11 mouse cellular contexts compared by ENCODE assay signal in the genomic region with DNA sequence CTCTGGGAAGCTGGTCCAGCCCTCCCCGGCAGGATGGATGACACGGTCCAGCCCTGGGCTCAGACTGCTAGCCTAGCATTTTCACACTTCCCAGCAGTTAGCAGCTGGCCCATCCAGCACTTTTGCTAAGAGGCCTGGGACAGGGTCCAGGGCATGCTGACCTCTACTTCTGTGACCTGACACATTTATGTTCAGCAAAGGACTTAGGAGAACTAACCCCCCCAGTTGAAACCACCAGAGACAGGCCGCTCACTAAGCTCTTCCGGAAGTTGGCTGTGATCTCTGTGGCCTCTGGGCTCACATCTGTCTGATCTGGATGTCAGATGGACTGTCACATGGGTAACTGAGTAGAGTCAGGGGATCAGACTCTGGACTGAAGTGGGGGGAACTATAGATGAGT. TPM values are rescaled to one million over a fixed set of nuclear protein-coding genes. Genes with fewer than 3 reads are reported as not detected.
DNase-seq lines count a peak whose midpoint lies in the region; ATAC-seq lines count a peak whose summit lies in the region.
"Had no signal": no experiment of that assay in that cellular context is flagged by ENCODE, and none has a peak within 500 bp of the region (broad histone marks: within the 10 kb centered on the region; RNA-seq: fewer than 3 reads in every experiment).

No protein-coding gene starts in this region.

- peak; percentile 39; the same call in 1 of the 2 replicates for ATAC-seq in lung, embryonic 16.5 days (ENCODE audit: low read depth)
- ATAC-seq in intestine, embryonic 16.5 days: peak; percentile 66
- ATAC-seq in forebrain, embryonic 15.5 days (replicated peaks): no peak
- no peak for ATAC-seq in midbrain, embryonic 11.5 days (ENCODE audit: low FRiP score)

- DNase-seq in heart, adult 9 months (ENCODE audit: low spot score in 2 of 2): peak; percentile 11 to 13
- DNase-seq in heart, embryonic 10.5 days (ENCODE audit: low spot score): no peak
- no peak for DNase-seq in lung, postnatal 36 days
- no peak for DNase-seq in limb, embryonic 10.5 days (ENCODE audit: low spot score)
- no peak for DNase-seq in midbrain, embryonic 11.5 days (ENCODE audit: low spot score, missing footprints)
- DNase-seq: cerebellum, adult 11-12 months; heart, postnatal 36 days had no signal

- no peak overlapping the region for H3K27ac ChIP-seq in heart, embryonic 10.5 days
- H3K27ac ChIP-seq in lung, embryonic 16.5 days (ENCODE audit: low read length): no peak overlapping the region
- no peak overlapping the region; the same call in 1 of the 2 replicates for H3K27ac ChIP-seq in intestine, embryonic 16.5 days (ENCODE audit: low read length)
- peak overlapping the region; percentile 67 for H3K27ac ChIP-seq in limb, embryonic 10.5 days
- H3K27ac ChIP-seq in forebrain, embryonic 15.5 days (replicated peaks): no peak overlapping the region
- no peak overlapping the region for H3K27ac ChIP-seq in midbrain, embryonic 11.5 days (ENCODE audit: low read depth, low read length)
- H3K27ac ChIP-seq: embryonic facial prominence, embryonic 12.5 days had no signal

- no peak overlapping the region for H3K4me3 ChIP-seq in heart, embryonic 10.5 days
- no peak overlapping the region for H3K4me3 ChIP-seq in lung, embryonic 16.5 days (ENCODE audit: low read length)
- H3K4me3 ChIP-seq in intestine, embryonic 16.5 days (ENCODE audit: low read length): no peak overlapping the region
- H3K4me3 ChIP-seq in limb, embryonic 10.5 days: no peak overlapping the region
- H3K4me3 ChIP-seq in forebrain, embryonic 15.5 days: no peak overlapping the region
- no peak overlapping the region for H3K4me3 ChIP-seq in midbrain, embryonic 11.5 days (ENCODE audit: low read depth, low read length)
- H3K4me3 ChIP-seq: embryonic facial prominence, embryonic 12.5 days had no signal

- H3K9me3 ChIP-seq in heart, embryonic 10.5 days: no peaks in the 10 kb centered on the region
- no peaks in the 10 kb centered on the region for H3K9me3 ChIP-seq in lung, embryonic 16.5 days (ENCODE audit: control insufficient read depth, low read length)
- H3K9me3 ChIP-seq in intestine, embryonic 16.5 days (ENCODE audit: control insufficient read depth, low read length): no peaks in the 10 kb centered on the region
- no peaks in the 10 kb centered on the region for H3K9me3 ChIP-seq in limb, embryonic 10.5 days (replicated peaks)
- no peaks in the 10 kb centered on the region for H3K9me3 ChIP-seq in forebrain, embryonic 15.5 days
- no peaks in the 10 kb centered on the region for H3K9me3 ChIP-seq in midbrain, embryonic 11.5 days (ENCODE audit: control insufficient read depth, low read length)
- H3K9me3 ChIP-seq: embryonic facial prominence, embryonic 12.5 days had no signal

- no peak overlapping the region for H3K9ac ChIP-seq in lung, embryonic 16.5 days (ENCODE audit: low read length)
- H3K9ac ChIP-seq in intestine, embryonic 16.5 days (ENCODE audit: low read depth, low read length): no peak overlapping the region
- H3K9ac ChIP-seq in forebrain, embryonic 15.5 days (replicated peaks): no peak overlapping the region
- no peak overlapping the region for H3K9ac ChIP-seq in midbrain, embryonic 11.5 days (ENCODE audit: low read length)
- H3K9ac ChIP-seq: embryonic facial prominence, embryonic 12.5 days had no signal

- H3K36me3 ChIP-seq in heart, embryonic 10.5 days: no peaks in the 10 kb centered on the region
- H3K36me3 ChIP-seq in lung, embryonic 16.5 days (ENCODE audit: control insufficient read depth, insufficient read depth, low read length): no peaks in the 10 kb centered on the region
- no peaks in the 10 kb centered on the region for H3K36me3 ChIP-seq in intestine, embryonic 16.5 days (ENCODE audit: control insufficient read depth, insufficient read depth, low read length)
- no peaks in the 10 kb centered on the region for H3K36me3 ChIP-seq in limb, embryonic 10.5 days
- H3K36me3 ChIP-seq in forebrain, embryonic 15.5 days: no peaks in the 10 kb centered on the region
- H3K36me3 ChIP-seq in midbrain, embryonic 11.5 days (ENCODE audit: control insufficient read depth, insufficient read depth, low read length): no peaks in the 10 kb centered on the region
- H3K36me3 ChIP-seq: embryonic facial prominence, embryonic 12.5 days had no signal

- no peak overlapping the region for H3K4me2 ChIP-seq in lung, embryonic 16.5 days (ENCODE audit: low read depth, low read length)
- H3K4me2 ChIP-seq in intestine, embryonic 16.5 days (ENCODE audit: low read depth, low read length): no peak overlapping the region
- no peak overlapping the region for H3K4me2 ChIP-seq in forebrain, embryonic 15.5 days (replicated peaks)
- no peak overlapping the region for H3K4me2 ChIP-seq in midbrain, embryonic 11.5 days
- H3K4me2 ChIP-seq: embryonic facial prominence, embryonic 12.5 days had no signal

- 41% methylated on average over 4 of the region's 4 CpGs for whole genome bisulfite sequencing in heart, embryonic 10.5 days
- WGBS in lung, embryonic 16.5 days: 22% methylated on average over 4 of the region's 4 CpGs
- WGBS in intestine, embryonic 16.5 days: 54% methylated on average over 4 of the region's 4 CpGs
- WGBS in limb, embryonic 10.5 days: 13% methylated on average over 4 of the region's 4 CpGs
- 72% methylated on average over 4 of the region's 4 CpGs for WGBS in forebrain, embryonic 15.5 days
- WGBS in midbrain, embryonic 11.5 days: 59% methylated on average over 4 of the region's 4 CpGs

- H3K27me3 ChIP-seq in heart, embryonic 10.5 days (ENCODE audit: insufficient read depth, poor library complexity, severe bottlenecking): peaks cover 83% of the 10 kb centered on the region
- H3K27me3 ChIP-seq in lung, embryonic 16.5 days (ENCODE audit: control insufficient read depth, insufficient read depth, low read depth, low read length): no peaks in the 10 kb centered on the region
- no peaks in the 10 kb centered on the region for H3K27me3 ChIP-seq in intestine, embryonic 16.5 days (replicated peaks; ENCODE audit: control insufficient read depth, insufficient read depth, low read length)
- peaks cover 59% of the 10 kb centered on the region for H3K27me3 ChIP-seq in limb, embryonic 10.5 days (ENCODE audit: low read depth, poor library complexity, severe bottlenecking)
- no peaks in the 10 kb centered on the region for H3K27me3 ChIP-seq in forebrain, embryonic 15.5 days
- H3K27me3 ChIP-seq in midbrain, embryonic 11.5 days (ENCODE audit: control insufficient read depth, insufficient read depth, low read length): no peaks in the 10 kb centered on the region
- H3K27me3 ChIP-seq: embryonic facial prominence, embryonic 12.5 days had no signal

- peaks cover 33% of the 10 kb centered on the region for H3K4me1 ChIP-seq in heart, embryonic 10.5 days
- peaks cover 2% of the 10 kb centered on the region for H3K4me1 ChIP-seq in lung, embryonic 16.5 days (replicated peaks; ENCODE audit: control insufficient read depth, insufficient read depth, low read length)
- peaks cover 10% of the 10 kb centered on the region for H3K4me1 ChIP-seq in intestine, embryonic 16.5 days (ENCODE audit: control insufficient read depth, insufficient read depth, low read length)
- H3K4me1 ChIP-seq in limb, embryonic 10.5 days: peaks cover 71% of the 10 kb centered on the region
- peaks cover 20% of the 10 kb centered on the region for H3K4me1 ChIP-seq in forebrain, embryonic 15.5 days
- no peaks in the 10 kb centered on the region for H3K4me1 ChIP-seq in midbrain, embryonic 11.5 days (ENCODE audit: control insufficient read depth, insufficient read depth, low read length)

RNA-seq across cellular contexts. Expression of a gene that starts 33.5 kb away (rescaled TPM):
- 4.5 and 9.9 TPM in 2 replicates for polyA plus RNA-seq in heart, embryonic 10.5 days (2016; fragmentation: Nextera tagmentation; extraction: Ambion mirVana)
- 4.3 and 4.6 TPM in 2 replicates for polyA plus RNA-seq in lung, embryonic 16.5 days (2015; fragmentation: Nextera tagmentation; extraction: Ambion mirVana)
- 15.5 and 15.8 TPM in 2 replicates for polyA plus RNA-seq in intestine, embryonic 16.5 days (2015; fragmentation: Nextera tagmentation; extraction: Ambion mirVana)
- polyA plus RNA-seq in limb, embryonic 10.5 days (2016; fragmentation: Nextera tagmentation; extraction: Ambion mirVana): 9.7 and 16.3 TPM in 2 replicates
- 6.1 and 7.9 TPM in 2 replicates for polyA plus RNA-seq in forebrain, embryonic 15.5 days (2015; fragmentation: Nextera tagmentation; extraction: Ambion mirVana)
- 14.2 and 14.6 TPM in 2 replicates for polyA plus RNA-seq in midbrain, embryonic 11.5 days (2014; fragmentation: Nextera tagmentation; extraction: Ambion mirVana)

RNA-seq across cellular contexts. Expression of a gene that starts 45.7 kb away (rescaled TPM):
- 320 and 328 TPM in 2 replicates for polyA plus RNA-seq in heart, embryonic 10.5 days (2016; fragmentation: Nextera tagmentation; extraction: Ambion mirVana)
- polyA plus RNA-seq in lung, embryonic 16.5 days (2015; fragmentation: Nextera tagmentation; extraction: Ambion mirVana): 167 and 190 TPM in 2 replicates
- 309 and 324 TPM in 2 replicates for polyA plus RNA-seq in intestine, embryonic 16.5 days (2015; fragmentation: Nextera tagmentation; extraction: Ambion mirVana)
- 293 and 361 TPM in 2 replicates for polyA plus RNA-seq in limb, embryonic 10.5 days (2016; fragmentation: Nextera tagmentation; extraction: Ambion mirVana)
- 187 and 192 TPM in 2 replicates for polyA plus RNA-seq in forebrain, embryonic 15.5 days (2015; fragmentation: Nextera tagmentation; extraction: Ambion mirVana)
- 195 TPM in 2 replicates for polyA plus RNA-seq in midbrain, embryonic 11.5 days (2014; fragmentation: Nextera tagmentation; extraction: Ambion mirVana)

Comparison
In these comparisons a context has a peak if more than half of its experiments do, and no peak if none do; other contexts are left out.
1. DNase-seq: peak in heart, adult 9 months (2 of 2); none in heart, embryonic 10.5 days (single experiment), lung, postnatal 36 days (single experiment), limb, embryonic 10.5 days (single experiment) and midbrain, embryonic 11.5 days (single experiment).
2. ATAC-seq: peak in lung, embryonic 16.5 days (single experiment) and intestine, embryonic 16.5 days (single experiment); none in forebrain, embryonic 15.5 days (single experiment) and midbrain, embryonic 11.5 days (single experiment).